Mouse (Mus musculus) large intestine, adult 2 months (tissue): Measurements from ENCODE around the gene Gmfb. TPM values are rescaled to one million over a fixed set of nuclear protein-coding genes. Genes with fewer than 3 reads are reported as not detected.
"Not testable (repeated sequence)": the region's sequence is repeated elsewhere in the genome, so short reads cannot be mapped to it uniquely, and the experiment has no call there.

Experiments
- DNase-seq: peaks from one replicate; pipeline ENCODE4 v3.0.0-alpha.2; 2012; ENCODE audit warnings: low read depth, low spot score
- WGBS: fragments of 180-500 bp; shearing (Covaris S2); methylation state at CpG from one replicate; pipeline ENCODE4 v1.1.7; 2018; 5-methylcytosine and 5-hydroxymethylcytosine counted together
- polyA plus RNA-seq: library from polyadenylated mRNA; depleted of rRNA; stranded (reverse); fragments of >200 nt; gene quantifications from 2 replicates; pipeline ENCODE4 v1.2.3, GENCODE M21; 2012; rRNA removed

Gmfb gene
- polyA plus RNA-seq, result 8.4 and 9.9 TPM in 2 replicates

- DNase-seq, result no peak
- under 1% methylated on average over 65 of the region's 65 CpGs for WGBS
Observed at GRCm38 (mm10) chr14:46821873-46822716, at the start of gene Gmfb. Gene Gmfb (minus strand): TSS chr14:46822242.

- no peak for DNase-seq
- WGBS, result 85% methylated on average over 5 of the region's 5 CpGs
Observed at GRCm38 (mm10) chr14:46862922-46863321, 40.9 kb upstream of the Gmfb start.

- DNase-seq, result no peak
- WGBS, result 77% methylated on average over 11 of the region's 11 CpGs
Observed at GRCm38 (mm10) chr14:46853677-46854076, 31.6 kb upstream of the Gmfb start.

DNA sequence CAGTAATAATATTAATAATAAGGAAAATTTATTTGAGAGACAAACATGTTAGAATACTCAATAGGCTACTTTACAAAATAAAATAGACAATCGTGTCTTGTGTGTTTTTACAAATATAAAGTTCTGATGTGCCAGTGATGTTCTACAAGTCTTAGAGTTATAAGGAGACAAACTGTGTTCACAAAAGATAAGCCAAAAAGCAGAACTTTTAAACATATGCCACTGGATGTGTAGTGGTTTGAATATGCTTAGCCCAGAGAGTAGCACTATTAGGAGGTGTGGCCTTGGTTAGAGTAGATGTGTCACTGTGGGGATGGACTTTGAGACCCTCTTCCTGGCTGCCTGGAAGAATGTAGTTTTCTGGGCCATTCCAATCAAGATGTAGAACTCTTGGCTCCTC is 27.7 kb upstream of the Gmfb start:
- no peak for DNase-seq
- 86% methylated on average over 1 of the region's 1 CpGs for WGBS

GRCm38 (mm10) chr14:46848736-46849135 is 26.7 kb upstream of the Gmfb start:
- DNase-seq, result no peak
- 77% methylated on average over 5 of the region's 5 CpGs for WGBS

GRCm38 (mm10) chr14:46848063-46848590 is 26.1 kb upstream of the Gmfb start:
- WGBS, result 51% methylated on average over 4 of the region's 4 CpGs
- peak; percentile 42 for DNase-seq

GRCm38 (mm10) chr14:46845706-46846105 is 23.7 kb upstream of the Gmfb start:
- no peak for DNase-seq
- 92% methylated on average over 11 of the region's 11 CpGs for WGBS

GRCm38 (mm10) chr14:46839326-46839725 is 17.3 kb upstream of the Gmfb start:
- WGBS, result 54% methylated on average over 4 of the region's 4 CpGs
- DNase-seq, result no peak

GRCm38 (mm10) chr14:46832354-46833272 is 10.6 kb upstream of the Gmfb start:
- no peak for DNase-seq
- 5% methylated on average over 40 of the region's 40 CpGs for WGBS

DNA sequence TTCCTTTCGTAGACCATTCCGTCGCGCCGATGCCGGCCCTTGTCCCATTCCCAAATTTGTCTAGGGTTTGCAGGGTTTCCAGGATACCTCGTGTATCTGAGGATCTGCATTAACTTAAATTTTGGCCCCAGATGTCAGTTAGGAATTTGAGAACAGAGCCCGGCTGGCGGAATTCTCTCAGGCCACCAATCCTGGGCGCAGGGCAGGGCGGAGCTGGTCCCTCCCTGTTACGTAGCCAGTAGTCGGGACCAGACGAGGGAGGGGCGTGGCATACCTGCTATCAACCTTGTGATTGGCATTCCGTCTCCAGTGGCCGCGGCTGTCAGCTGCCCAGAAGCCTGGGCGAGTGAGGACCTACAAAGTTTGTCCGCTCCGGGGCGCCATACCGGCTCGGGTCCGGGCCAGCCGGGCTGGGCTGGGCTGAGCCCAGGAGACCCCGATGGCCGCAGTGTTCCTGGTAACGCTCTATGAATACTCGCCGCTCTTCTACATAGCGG is 9.8 kb upstream of the Gmfb start, which contains the start of gene Cgrrf1:
Gene Cgrrf1, plus strand, starts transcription at position 289 of the 497 bp plus-strand sequence.
- under 1% methylated on average over 32 of the region's 32 CpGs for whole genome bisulfite sequencing
- peak; percentile 90 for DNase-seq

DNA sequence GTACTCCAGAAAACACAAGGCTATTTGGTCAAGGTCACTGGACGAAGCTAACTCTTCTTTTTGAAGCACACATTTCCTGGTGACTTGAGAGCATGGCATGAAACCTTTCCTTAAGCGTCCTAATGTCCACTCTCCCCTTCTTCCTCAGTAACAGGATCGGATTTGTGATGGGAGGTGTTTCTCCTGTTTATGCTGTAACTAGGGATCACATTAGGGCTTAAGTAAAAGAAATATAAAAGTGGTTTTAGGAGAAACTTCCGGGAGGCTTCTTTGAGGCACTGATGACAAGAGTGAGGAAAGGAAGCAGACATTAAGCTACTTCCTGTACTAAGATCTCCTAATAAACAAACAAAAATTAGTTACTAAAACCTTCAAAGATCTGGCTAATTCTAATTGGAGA is 9.3 kb upstream of the Gmfb start:
- under 1% methylated on average over 4 of the region's 4 CpGs for WGBS

DNA sequence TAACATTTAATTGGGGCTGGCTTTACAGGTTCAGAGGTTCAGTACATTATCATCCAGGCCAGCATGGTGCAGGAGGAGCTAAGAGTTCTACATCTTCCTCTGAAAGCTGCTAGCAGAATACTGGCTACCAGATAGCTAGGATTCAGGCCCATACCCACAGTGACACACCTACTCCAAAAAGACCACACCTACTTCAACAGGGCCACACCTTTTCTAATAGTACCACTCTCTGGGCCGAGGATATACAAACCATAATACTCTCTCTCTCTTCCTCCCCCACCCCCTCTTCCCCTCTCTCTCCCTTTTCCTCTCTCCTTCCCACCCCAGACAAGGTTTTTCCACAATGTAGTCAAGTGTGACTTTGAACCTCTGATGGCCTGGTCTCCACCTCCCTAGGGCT is 5.4 kb upstream of the Gmfb start:
- DNase-seq, result no peak
- 22% methylated on average over 1 of the region's 1 CpGs for WGBS

More for the DNA sequence above, 9.3 kb upstream of the Gmfb start:
- no peak for DNase-seq

DNA sequence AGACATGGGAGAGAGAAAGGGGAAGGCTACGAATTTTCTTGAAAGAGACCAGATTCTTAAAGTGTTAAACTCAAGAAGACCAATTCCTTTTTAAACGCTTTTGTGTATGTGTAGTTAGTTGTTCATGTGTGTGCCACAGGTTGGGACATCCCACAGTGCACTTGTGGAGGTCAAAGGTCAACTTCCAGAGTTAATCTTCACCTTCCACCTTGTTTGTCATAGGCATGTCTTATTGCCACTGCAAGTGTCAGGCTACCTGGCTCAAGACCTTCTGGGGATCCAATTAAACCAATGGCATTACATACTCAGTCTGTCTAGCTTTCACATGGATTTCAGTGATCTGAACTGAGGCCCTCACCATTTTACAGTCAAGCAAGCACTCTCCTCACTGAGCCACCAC is 2.0 kb upstream of the Gmfb start:
- DNase-seq, result no peak
- 54% methylated on average over 2 of the region's 2 CpGs for WGBS

- under 1% methylated on average over 11 of the region's 11 CpGs for WGBS
- no peak for DNase-seq
Observed at GRCm38 (mm10) chr14:46821271-46821872, 670 bp downstream of the Gmfb start.

GRCm38 (mm10) chr14:46819961-46820360 is 2.1 kb downstream of the Gmfb start:
- DNase-seq, result not testable (repeated sequence)
- WGBS, result 80% methylated on average over 6 of the region's 6 CpGs

GRCm38 (mm10) chr14:46818743-46819142 is 3.3 kb downstream of the Gmfb start:
- DNase-seq, result no peak
- WGBS, result 82% methylated on average over 7 of the region's 7 CpGs

GRCm38 (mm10) chr14:46816916-46817622 is 5.0 kb downstream of the Gmfb start:
- 71% methylated on average over 8 of the region's 8 CpGs for WGBS
- no peak for DNase-seq

DNA sequence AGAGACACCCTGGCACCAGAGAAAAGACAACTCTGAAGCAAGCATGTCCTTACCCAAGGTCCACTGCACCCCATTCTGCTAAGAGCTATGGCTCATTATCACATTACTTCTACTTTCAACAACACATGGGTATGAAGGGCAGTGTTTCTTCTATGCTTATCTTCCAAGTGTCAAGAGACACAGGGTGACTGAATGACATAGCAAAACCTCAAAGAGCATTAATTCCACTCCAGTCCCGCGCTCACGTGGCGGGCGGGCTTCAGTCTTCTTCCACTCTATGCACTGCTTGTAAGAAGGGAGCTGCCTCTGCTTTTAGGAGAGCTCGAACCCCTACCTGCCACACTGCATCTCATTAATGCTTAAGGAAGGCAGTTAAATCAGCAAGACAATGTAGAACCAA is 6.4 kb downstream of the Gmfb start:
- 91% methylated on average over 6 of the region's 6 CpGs for WGBS
- DNase-seq, result no peak

GRCm38 (mm10) chr14:46807927-46808326 is 14.1 kb downstream of the Gmfb start:
- WGBS, result 43% methylated on average over 3 of the region's 3 CpGs
- DNase-seq, result no peak
